Mouse (Mus musculus) E14TG2a.4 (cell line): Measurements from ENCODE around the gene Lgals4.

ENCODE experiments used
- CTCF ChIP-seq: conservative IDR thresholded peaks from 2 replicates; pipeline ENCODE4 v1.5.1; 2014; ENCODE audit warnings: low read length
- POU5F1 ChIP-seq: IDR thresholded peaks from 2 replicates; pipeline ENCODE4 v1.6.1; 2014; ENCODE audit warnings: low read length, borderline replicate concordance

GRCm38 (mm10) chr7:28820358-28821260 is 13.0 kb upstream of the Lgals4 start:
- TF ChIP-seq CTCF (no peak), POU5F1 (no peak)
